Mouse (Mus musculus) adrenal gland, adult 8-10 months (tissue): ENCODE results near the gene Tmem234. TPM values are rescaled to one million over a fixed set of nuclear protein-coding genes. Genes with fewer than 3 reads are reported as not detected.

Experiments
- DNase-seq: peaks from one replicate; pipeline ENCODE4 v3.0.0; 2022
- total RNA-seq, 4 experiments: library from RNA; stranded (reverse); gene quantifications; 2 replicates each; pipeline ENCODE4 v1.2.4; 2022

Tmem234 gene
- total RNA-seq, 4 experiments from 2014 or later = 104 to 120 (median 109) TPM

DNA sequence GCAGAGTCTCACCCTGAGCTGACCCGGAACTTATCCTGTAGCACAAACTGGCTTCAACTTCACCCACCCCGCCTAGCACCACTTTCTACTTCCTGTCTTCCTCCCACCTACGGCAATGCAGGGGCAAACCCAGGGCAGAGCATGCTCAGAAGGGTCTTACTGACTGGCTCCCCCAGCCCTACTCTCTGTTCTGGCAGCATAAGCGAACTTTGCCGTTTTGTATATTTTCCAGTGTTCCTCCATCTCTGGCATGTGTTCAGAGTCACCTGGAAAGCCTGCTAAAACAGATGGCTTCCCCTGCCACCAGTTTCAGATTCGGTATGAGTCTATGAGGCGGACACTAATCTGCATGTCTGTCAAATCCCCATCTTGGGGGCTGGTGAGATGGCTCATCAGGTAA is 20.1 kb upstream of the Tmem234 start:
- DNase-seq = no peak

- DNase-seq = no peak
These were observed 18.2 kb upstream of the Tmem234 start for GRCm38 (mm10) chr4:129582251-129582650.

DNA sequence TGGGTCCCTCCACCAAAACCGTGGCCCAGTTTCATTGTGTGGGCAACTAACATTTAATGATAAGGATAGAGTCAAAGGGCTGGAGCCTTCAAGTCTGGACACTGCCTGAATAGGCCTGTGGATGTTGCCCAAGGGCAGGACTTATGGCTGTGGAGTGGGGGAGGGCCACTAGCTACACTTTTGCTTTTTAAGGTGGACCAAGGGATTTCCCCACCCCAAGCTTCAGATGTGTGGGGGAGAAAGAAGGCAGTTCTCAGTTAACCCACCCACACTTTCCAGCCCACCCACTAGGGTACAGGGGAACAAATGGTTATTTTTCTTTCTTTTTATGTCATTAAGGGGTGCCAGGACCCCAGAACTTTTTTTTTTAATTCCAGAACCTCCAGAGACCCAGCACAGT is 16.1 kb upstream of the Tmem234 start:
- DNase-seq = no peak

DNA sequence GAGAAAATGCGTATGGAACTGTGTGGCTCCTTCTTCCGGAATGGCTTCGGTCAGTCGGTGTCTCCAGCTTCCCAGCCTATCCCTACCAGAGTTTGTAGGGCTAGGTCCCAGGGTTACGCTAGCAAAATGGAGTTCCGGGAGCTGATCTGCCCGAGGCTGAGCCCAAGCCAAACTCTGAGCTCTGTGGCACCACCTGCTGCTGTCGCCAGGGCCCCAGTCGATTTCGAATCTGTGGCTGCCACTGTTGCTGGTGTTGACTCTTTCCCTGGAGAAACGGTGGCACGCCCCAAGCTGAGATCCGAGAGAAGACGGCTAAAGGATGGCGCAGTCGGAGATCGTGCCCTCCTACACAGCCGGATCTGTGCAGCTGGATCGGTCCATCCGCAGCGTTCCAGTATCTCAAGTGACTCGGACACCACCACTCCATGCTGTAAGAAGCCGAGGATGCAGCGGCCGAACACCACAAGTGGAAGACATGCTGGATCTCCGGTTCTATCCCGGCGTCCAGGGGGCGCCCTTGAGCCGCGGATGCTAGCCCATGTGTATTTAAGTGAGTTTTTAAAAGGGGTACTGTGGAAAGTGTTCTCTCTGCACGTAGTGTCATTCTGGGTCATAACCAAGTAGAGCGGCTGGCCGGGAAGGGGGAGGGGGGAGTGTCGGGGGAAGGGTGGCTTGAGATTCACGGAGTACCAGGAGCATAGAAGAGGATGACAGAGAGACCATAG is 15.4 kb upstream of the Tmem234 start:
- DNase-seq = peak; percentile 77

GRCm38 (mm10) chr4:129585773-129586172 is 14.7 kb upstream of the Tmem234 start:
- DNase-seq = no peak

DNA sequence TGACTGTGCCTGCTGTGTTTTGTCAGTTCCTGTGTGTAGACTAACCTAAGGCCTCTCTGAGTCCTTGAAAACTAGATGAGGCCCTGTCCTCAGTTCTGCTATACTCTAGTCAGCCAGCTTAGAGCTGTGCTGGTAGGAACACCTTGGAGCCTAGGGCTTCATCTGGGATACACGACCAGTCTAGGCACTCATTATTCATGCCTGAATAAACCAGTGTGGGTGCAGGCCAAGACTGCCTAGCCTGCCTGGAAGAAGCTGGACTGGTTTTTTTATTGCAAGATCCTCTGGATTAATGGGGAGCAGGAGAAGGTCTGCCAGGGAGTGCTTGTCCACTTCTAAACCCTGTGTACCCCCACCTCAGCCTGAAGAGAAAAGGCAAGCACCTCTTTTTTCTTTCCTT is 13.5 kb upstream of the Tmem234 start:
- DNase-seq = no peak

GRCm38 (mm10) chr4:129588865-129589264 is 11.6 kb upstream of the Tmem234 start:
- DNase-seq = no peak

DNA sequence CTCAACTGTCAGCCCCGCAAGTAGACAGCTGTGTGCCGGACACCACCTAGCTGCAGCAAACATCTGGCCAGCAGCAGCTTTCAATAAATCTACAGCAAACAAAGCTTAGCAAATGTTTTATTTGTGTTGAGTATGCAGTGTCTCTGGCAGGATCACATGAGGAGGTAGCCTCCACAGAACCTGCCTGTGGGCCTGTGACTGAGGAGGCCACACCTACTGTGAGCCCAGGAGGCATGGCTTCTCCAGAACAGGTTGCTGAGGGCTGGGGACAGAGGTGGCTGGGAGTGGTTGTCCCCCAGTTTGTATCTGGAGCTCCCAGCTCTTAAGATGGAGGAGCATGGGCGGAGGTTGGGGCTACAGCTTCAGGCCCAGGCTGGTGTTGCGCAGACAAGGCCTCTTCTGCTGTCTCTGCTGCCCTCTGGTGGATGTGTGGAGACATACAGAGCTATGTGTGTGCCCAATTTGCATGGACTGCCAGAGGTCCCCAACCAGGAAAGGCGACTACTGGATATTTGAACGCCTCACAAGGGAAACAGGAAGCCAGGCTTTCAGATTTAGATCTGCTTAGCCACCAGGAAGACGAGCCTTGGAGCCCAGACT is 8.1 kb downstream of the Tmem234 start:
- peak; percentile 62 for DNase-seq

DNA sequence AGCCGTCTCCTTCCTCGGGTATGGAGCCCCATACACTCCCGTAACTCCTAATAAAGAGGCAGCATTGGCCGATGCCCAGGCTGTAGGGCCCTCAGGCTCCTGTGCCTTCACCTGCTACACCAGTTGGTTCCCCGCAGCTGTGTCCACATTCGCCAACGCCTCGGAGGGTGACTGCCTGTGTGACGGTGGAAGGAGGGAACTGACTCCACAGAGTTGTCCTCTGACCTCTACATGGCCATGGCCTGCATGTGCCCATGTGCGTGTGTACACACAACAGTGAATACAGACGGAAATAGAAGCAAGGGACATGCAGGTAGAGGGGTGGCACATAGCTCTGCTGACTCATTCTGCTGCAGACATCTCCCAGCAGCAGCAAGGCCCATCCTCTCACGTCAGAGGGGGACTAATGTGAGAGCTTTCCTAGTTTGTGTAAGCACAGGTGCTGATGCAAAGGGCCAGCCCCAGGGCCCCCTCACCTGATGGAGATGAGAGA is 8.7 kb downstream of the Tmem234 start:
- DNase-seq = no peak

DNA sequence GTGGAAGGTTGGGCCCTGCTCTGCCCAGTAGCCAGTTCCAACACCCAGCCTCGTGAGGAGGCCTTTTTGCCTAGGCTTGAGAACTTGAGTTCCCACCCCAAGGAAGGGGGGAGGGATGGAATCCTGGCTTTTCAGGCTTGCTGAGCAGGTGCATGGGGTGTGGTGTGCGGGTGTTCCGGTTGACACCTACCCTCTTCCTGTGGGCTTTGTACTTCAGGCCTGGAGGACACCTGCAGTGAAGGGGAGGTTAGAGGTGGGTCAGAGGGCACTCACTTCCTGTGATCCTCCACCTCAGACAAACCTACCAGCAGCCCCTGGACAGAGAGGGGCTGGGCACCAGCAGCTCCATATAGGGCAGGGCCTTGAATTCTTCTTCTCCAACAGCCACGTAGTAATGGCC is 9.6 kb downstream of the Tmem234 start:
- no peak for DNase-seq

DNA sequence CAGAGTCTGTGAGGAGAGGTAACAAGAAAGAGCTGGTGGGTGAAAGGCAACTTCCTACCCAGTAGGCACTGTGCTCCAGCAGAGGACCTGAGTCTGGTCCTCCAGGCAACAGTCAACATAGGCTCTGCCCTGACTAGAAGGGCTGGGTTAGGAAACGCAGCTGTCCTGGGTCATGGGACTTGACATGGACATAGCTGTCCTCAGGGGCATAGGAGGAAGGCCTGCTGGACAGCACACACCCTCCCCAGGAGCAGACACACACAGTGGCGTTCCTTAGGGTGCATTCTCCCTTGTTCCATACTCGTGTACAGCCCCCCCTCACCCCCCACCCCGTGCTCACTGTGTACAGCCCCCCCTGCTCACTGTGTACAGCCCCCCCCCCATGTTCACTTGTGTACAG is 10.0 kb downstream of the Tmem234 start:
- DNase-seq = no peak

DNA sequence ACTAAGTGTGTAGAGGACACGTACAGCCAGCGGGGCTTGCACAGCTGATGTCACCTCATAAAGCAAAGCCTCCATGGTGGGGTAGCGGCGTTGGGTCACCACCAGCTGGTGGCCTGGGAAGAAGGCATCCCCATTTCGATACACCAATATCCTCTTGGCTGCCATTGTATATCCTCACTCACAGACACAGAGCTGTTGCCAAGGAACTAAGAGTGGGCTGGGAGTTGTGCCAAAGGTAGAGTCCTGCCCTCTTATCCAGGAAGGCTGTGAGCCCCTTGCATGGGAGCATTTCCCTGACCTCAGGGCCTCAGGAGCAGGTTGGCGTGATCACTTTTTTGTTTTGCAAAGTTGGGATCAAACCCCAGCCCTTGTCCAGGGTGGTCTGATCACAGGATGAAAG is 13.6 kb downstream of the Tmem234 start, which contains the start of gene Dcdc2b:
Gene Dcdc2b, minus strand, starts transcription at position 165 of the 400 bp plus-strand sequence.
- no peak for DNase-seq

- DNase-seq = no peak
These were observed 15.4 kb downstream of the Tmem234 start for GRCm38 (mm10) chr4:129615801-129616290.

DNA sequence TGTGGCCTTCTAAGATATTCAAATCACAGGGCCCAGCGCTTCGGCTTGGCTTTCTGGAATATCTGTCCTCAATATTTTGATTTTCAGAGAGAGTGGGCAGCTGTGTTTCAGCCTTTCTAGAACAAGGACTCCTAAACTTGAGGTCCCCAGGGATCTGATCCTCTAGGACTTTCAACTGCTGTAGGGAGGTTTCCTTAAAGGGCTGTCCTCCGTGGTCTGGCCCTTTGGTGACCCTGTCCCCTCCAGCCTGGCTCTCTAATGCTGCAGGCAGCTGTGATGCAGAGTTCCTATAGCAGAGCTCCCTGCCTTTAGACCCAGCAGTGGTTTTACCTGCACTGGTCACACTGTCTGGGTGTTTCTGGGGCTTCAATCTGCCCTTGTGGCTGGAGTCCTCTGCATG is 16.2 kb downstream of the Tmem234 start:
- no peak for DNase-seq

- DNase-seq = no peak
These were observed 16.7 kb downstream of the Tmem234 start for GRCm38 (mm10) chr4:129617121-129617641.

- no peak for DNase-seq
These were observed 17.6 kb downstream of the Tmem234 start for GRCm38 (mm10) chr4:129618031-129618430.

DNA sequence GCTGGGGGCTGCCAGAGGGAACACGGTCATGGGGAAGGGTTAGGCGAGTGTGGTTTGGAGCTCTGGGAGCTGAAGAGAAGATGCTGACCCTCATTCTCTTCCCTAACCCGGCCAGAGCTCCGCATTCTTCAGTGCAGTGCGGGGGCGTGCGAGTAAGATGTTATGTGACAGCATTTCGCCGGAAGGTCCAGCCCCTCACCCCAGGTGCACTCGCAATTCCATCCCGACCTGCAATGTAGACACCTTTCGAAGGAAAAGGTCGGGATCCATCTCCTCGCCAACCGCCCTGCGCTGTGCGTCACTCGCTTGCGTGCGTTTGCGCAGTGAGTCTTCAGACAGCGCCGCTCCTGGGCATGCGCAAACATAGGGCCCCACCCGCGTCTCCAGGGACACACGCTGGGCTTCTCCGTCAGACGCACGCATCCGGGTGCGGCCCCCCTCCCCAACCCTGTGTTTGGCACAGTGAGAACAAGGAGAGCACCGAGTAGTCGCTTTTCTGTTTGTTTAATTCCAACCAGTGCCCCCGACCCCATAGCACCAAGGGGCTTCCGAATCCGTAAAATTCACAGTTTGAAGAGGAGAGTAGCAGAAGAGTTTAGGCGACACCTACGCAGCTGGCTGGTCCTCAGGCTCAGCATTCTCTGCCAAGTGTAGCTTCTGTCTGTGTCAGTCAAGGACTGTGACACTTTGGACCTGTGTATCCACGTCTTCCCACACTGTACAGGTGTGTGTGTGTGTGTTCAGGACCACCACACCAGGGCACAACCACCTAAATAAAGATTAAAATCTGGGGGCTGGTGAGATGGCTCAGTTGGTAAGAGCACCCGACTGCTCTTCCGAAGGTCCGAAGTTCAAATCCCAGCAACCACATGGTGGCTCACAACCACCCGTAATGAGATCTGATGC is 18.6 kb downstream of the Tmem234 start, which contains the start of gene Iqcc:
Gene Iqcc, minus strand, starts transcription at position 314 of the 906 bp plus-strand sequence.
- peak; percentile 95 for DNase-seq

DNA sequence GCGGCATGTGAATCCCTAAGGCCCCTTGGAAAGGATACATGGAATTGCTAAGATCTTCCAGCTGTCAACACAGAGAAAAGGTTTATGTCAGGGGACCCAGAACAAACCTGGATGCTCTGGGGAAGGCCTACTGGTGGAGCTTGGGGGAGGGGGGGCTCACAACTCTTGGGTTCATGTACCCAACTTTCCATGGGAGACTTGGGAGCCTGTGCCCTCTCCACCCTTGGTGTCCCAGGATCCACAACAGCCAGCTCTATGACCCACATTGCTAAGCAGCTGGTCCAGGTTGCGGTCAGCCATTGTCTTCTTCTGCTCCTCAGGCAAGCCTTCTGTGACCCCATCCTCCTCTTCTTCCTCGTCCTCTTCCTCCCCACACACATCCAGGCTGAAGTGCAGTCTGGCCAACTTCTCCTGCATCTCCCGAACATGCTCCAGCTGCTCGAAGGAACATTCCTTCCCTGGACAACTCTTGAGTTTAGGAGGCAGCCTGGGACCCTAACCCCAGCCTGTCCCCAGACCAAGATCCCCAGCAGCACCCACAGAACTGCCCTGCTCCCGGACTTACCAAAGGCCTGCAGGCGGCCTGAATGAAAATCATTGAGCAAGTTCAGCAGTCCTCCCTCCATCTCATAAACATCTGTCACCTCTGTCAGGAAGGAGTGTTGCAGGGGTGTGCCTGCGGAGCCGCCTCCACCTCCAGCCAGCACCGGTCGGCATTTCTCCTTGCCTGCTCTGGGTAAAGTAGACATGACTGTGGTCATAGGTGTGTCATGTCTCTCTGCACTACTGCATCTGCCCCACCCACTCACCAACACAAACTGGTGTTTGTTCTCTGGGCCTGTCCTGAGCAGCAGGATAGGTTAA is 20.2 kb downstream of the Tmem234 start:
- DNase-seq = no peak

DNA sequence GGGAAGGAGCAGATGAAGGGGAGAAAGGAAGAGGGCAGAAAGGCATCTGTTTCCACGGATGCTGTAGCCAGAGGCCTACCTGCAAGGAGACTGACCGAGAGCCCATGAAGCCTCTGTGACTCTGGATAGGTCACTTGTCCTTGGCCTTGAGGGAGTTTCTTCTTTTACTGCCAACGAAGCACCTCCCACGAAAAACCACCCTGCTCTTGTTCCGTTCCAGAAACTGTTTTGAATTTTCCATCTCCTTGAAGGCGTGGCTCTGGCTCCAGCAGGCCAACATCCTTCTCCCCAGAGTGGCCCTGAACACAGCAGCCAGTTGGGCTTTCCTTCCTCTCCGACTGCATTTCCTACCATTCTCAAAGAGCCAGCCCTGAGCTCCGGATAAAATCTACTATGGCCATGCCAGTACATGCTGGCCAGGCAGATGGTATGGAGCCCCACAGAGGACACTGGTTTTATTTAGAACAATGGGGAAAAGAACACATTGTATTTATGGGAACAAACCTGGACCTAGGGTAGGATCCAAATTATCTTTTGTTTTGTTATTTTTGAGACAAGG is 20.9 kb downstream of the Tmem234 start:
- DNase-seq = no peak

- DNase-seq = no peak
These were observed 21.8 kb downstream of the Tmem234 start for GRCm38 (mm10) chr4:129622120-129622802.
